Mouse (Mus musculus) G1E (cell line): ENCODE results near the gene Rai14. TPM values are rescaled to one million over a fixed set of nuclear protein-coding genes. Genes with fewer than 3 reads are reported as not detected.

Source experiments
- ATAC-seq: 2 replicates; pipeline ENCODE4 v1.8.0; 2016; ENCODE audit warnings: mild to moderate bottlenecking; ENCODE audit not compliant: insufficient number of reproducible peaks, poor library complexity, low FRiP score, severe bottlenecking; ENCODE audit errors: extremely low read depth
- DNase-seq: peaks from one replicate; pipeline ENCODE4 v3.0.0; 2012; ENCODE audit warnings: low spot score
- H3K27me3 ChIP-seq: 2 replicates; pipeline ENCODE4 v1.6.1; 2012; ENCODE audit warnings: mild to moderate bottlenecking, low read length, inconsistent platforms; ENCODE audit not compliant: insufficient read depth
- H3K36me3 ChIP-seq: replicated peaks from 2 replicates; pipeline ENCODE3; 2012; ENCODE audit warnings: mild to moderate bottlenecking, inconsistent platforms
- H3K4me1 ChIP-seq: 2 replicates; pipeline ENCODE4 v1.6.1; 2012; ENCODE audit warnings: low read depth, low read length, inconsistent platforms, mixed read lengths; ENCODE audit not compliant: insufficient read depth
- H3K4me3 ChIP-seq: 2 replicates; pipeline ENCODE4 v1.5.1; 2012; ENCODE audit warnings: low read depth, mild to moderate bottlenecking, inconsistent platforms, low read length, moderate library complexity, mixed read lengths
- H3K9me3 ChIP-seq: replicated peaks from 2 replicates; pipeline ENCODE4 v1.6.1; 2012; ENCODE audit warnings: inconsistent platforms
- CTCF ChIP-seq: IDR thresholded peaks from 2 replicates; pipeline ENCODE4 v1.5.1; 2012; ENCODE audit warnings: low read depth, low read length, inconsistent platforms, mixed read lengths
- GATA1 ChIP-seq: IDR thresholded peaks from 2 replicates; pipeline ENCODE4 v1.6.1; 2012; ENCODE audit warnings: borderline replicate concordance, low read length, inconsistent platforms, mixed read lengths
- GATA2 ChIP-seq: IDR thresholded peaks from 2 replicates; pipeline ENCODE4 v1.6.1; 2012; ENCODE audit warnings: low read depth, low read length, inconsistent platforms, borderline replicate concordance
- POLR2AphosphoS5 ChIP-seq: IDR thresholded peaks from 2 replicates; pipeline ENCODE4 v1.6.1; 2012; ENCODE audit warnings: low read depth, low read length, inconsistent platforms; ENCODE audit not compliant: insufficient replicate concordance
- TAL1 ChIP-seq: conservative IDR thresholded peaks from 2 replicates; pipeline ENCODE4 v1.6.1; 2012; ENCODE audit warnings: low read depth, low read length, inconsistent platforms, mixed read lengths
- polyA plus RNA-seq: library from polyadenylated mRNA; stranded (reverse); fragments of >175 nt; gene quantifications from 2 replicates; pipeline ENCODE4 v1.2.3, GENCODE M21; 2012
- total RNA-seq, 2 experiments: library from RNA; stranded (forward) in 1 of 2; stranded (reverse) in 1 of 2; fragments of 200-1000 nt in 1 of 2; fragments of >200 nt in 1 of 2; fragmentation: Nextera tagmentation in 1 of 2; gene quantifications; 2 replicates each; pipeline ENCODE4 v1.2.3; 2014 to 2017

The Rai14 gene
- total and polyA plus RNA-seq, 3 experiments = 0.60 TPM; not detected in 2

GRCm38 (mm10) chr15:10700891-10701466, 13.4 kb downstream of the Rai14 start:
- Histone ChIP-seq H3K9me3 (no peaks in the 10 kb centered on the region), H3K4me3 (no peak overlapping the region), H3K36me3 (no peaks in the 10 kb centered on the region), H3K27me3 (0 out of 2 replicates have a peak, but pooled peaks cover 5% of the 10 kb centered on the region), H3K4me1 (no peaks in the 10 kb centered on the region)
- TF ChIP-seq GATA1 (no peak), GATA2 (no peak), CTCF (no peak), POLR2AphosphoS5 (no peak), TAL1 (no peak)
- DNase-seq = no peak
- no peak for ATAC-seq

GRCm38 (mm10) chr15:10696478-10697234, 17.8 kb downstream of the Rai14 start:
- no peak for DNase-seq
- TF ChIP-seq GATA1 (no peak), TAL1 (no peak), POLR2AphosphoS5 (no peak), CTCF (no peak), GATA2 (no peak)
- Histone ChIP-seq H3K4me1 (no peaks in the 10 kb centered on the region), H3K27me3 (no peaks in the 10 kb centered on the region), H3K9me3 (no peaks in the 10 kb centered on the region), H3K4me3 (no peak overlapping the region), H3K36me3 (no peaks in the 10 kb centered on the region)
- no peak for ATAC-seq

- no peak for TF ChIP-seq CTCF
- no peak for TF ChIP-seq GATA1
- no peak for TF ChIP-seq GATA2
- no peak for TF ChIP-seq TAL1
- TF ChIP-seq POLR2AphosphoS5 = no peak
- H3K36me3 ChIP-seq = no peaks in the 10 kb centered on the region
- no peak for ATAC-seq
Observed at GRCm38 (mm10) chr15:10692627-10693026, 21.8 kb downstream of the Rai14 start.

GRCm38 (mm10) chr15:10691481-10691880, 22.9 kb downstream of the Rai14 start:
- ATAC-seq = no peak
- Histone ChIP-seq H3K27me3 (no peaks in the 10 kb centered on the region), H3K9me3 (no peaks in the 10 kb centered on the region), H3K4me1 (no peaks in the 10 kb centered on the region), H3K4me3 (no peak overlapping the region), H3K36me3 (no peaks in the 10 kb centered on the region)
- no peak for DNase-seq
- TF ChIP-seq POLR2AphosphoS5 (no peak), CTCF (no peak), TAL1 (no peak), GATA1 (no peak), GATA2 (no peak)

More at GRCm38 (mm10) chr15:10692627-10693026, 21.8 kb downstream of the Rai14 start:
- DNase-seq = no peak
- H3K27me3 ChIP-seq = no peaks in the 10 kb centered on the region
- H3K4me3 ChIP-seq = no peak overlapping the region
- no peaks in the 10 kb centered on the region for H3K4me1 ChIP-seq
- no peaks in the 10 kb centered on the region for H3K9me3 ChIP-seq

- TF ChIP-seq TAL1 (no peak), GATA2 (no peak), GATA1 (no peak), POLR2AphosphoS5 (no peak), CTCF (no peak)
- ATAC-seq (no peak), DNase-seq (no peak)
- no peaks in the 10 kb centered on the region for H3K9me3 ChIP-seq
- H3K4me1 ChIP-seq = no peaks in the 10 kb centered on the region
- H3K27me3 ChIP-seq = no peaks in the 10 kb centered on the region
- H3K4me3 ChIP-seq = no peak overlapping the region
- no peaks in the 10 kb centered on the region for H3K36me3 ChIP-seq
Observed at GRCm38 (mm10) chr15:10690973-10691372, 23.5 kb downstream of the Rai14 start.

GRCm38 (mm10) chr15:10690219-10690618, 24.2 kb downstream of the Rai14 start:
- Histone ChIP-seq H3K27me3 (no peaks in the 10 kb centered on the region), H3K9me3 (no peaks in the 10 kb centered on the region), H3K4me1 (no peaks in the 10 kb centered on the region), H3K4me3 (no peak overlapping the region), H3K36me3 (no peaks in the 10 kb centered on the region)
- ATAC-seq (no peak), DNase-seq (no peak)
- TF ChIP-seq TAL1 = no peak
- no peak for TF ChIP-seq GATA2
- TF ChIP-seq GATA1 = no peak
- no peak for TF ChIP-seq CTCF
- no peak for TF ChIP-seq POLR2AphosphoS5
